Mouse (Mus musculus): ENCODE data around the gene Asrgl1. TPM values are rescaled to one million over a fixed set of nuclear protein-coding genes. Genes with fewer than 3 reads are reported as not detected.

The Asrgl1 gene
- 2.2 TPM for polyA plus RNA-seq (2015; fragmentation: Illumina TruSeq; extraction: RNeasy Lipid Tissue Mini Kit (QIAGEN cat#74804); ENCODE audit: insufficient read depth, low read depth, low replicate concordance)

GRCm38 (mm10) chr19:9135512-9136331, at the start of gene Asrgl1:
TSS of gene Asrgl1 (minus strand) at chr19:9135636.

GRCm38 (mm10) chr19:9087821-9088220, 47.6 kb downstream of the Asrgl1 start, which contains the start of gene Scgb1a1:
TSS of gene Scgb1a1 (minus strand) at chr19:9087958.

Other genes with a start within 250 kb of the Asrgl1 start
- 7.3 TPM for gene 1810009A15Rik, start 246.8 kb downstream of the Asrgl1 start, polyA plus RNA-seq (2015; fragmentation: Illumina TruSeq; extraction: RNeasy Lipid Tissue Mini Kit (QIAGEN cat#74804); ENCODE audit: insufficient read depth, low read depth, low replicate concordance)
- gene Gm49416, start 246.7 kb downstream of the Asrgl1 start, polyA plus RNA-seq (2015; fragmentation: Illumina TruSeq; extraction: RNeasy Lipid Tissue Mini Kit (QIAGEN cat#74804); ENCODE audit: insufficient read depth, low read depth, low replicate concordance): not detected
- 4.9 TPM for gene Ints5, start 242.6 kb downstream of the Asrgl1 start, polyA plus RNA-seq (2015; fragmentation: Illumina TruSeq; extraction: RNeasy Lipid Tissue Mini Kit (QIAGEN cat#74804); ENCODE audit: insufficient read depth, low read depth, low replicate concordance)
- 50.2 TPM for gene Ganab, start 237.6 kb downstream of the Asrgl1 start, polyA plus RNA-seq (2015; fragmentation: Illumina TruSeq; extraction: RNeasy Lipid Tissue Mini Kit (QIAGEN cat#74804); ENCODE audit: insufficient read depth, low read depth, low replicate concordance)
- 18.1 TPM for gene B3gat3, start 215.3 kb downstream of the Asrgl1 start, polyA plus RNA-seq (2015; fragmentation: Illumina TruSeq; extraction: RNeasy Lipid Tissue Mini Kit (QIAGEN cat#74804); ENCODE audit: insufficient read depth, low read depth, low replicate concordance)
- gene Rom1, start 206.3 kb downstream of the Asrgl1 start, polyA plus RNA-seq (2015; fragmentation: Illumina TruSeq; extraction: RNeasy Lipid Tissue Mini Kit (QIAGEN cat#74804); ENCODE audit: insufficient read depth, low read depth, low replicate concordance): 0.74 TPM
- gene Eml3, start 206.1 kb downstream of the Asrgl1 start, polyA plus RNA-seq (2015; fragmentation: Illumina TruSeq; extraction: RNeasy Lipid Tissue Mini Kit (QIAGEN cat#74804); ENCODE audit: insufficient read depth, low read depth, low replicate concordance): 11.7 TPM
- 16.1 TPM for gene Mta2, start 193.8 kb downstream of the Asrgl1 start, polyA plus RNA-seq (2015; fragmentation: Illumina TruSeq; extraction: RNeasy Lipid Tissue Mini Kit (QIAGEN cat#74804); ENCODE audit: insufficient read depth, low read depth, low replicate concordance)
- 7.9 TPM for gene Tut1, start 181.8 kb downstream of the Asrgl1 start, polyA plus RNA-seq (2015; fragmentation: Illumina TruSeq; extraction: RNeasy Lipid Tissue Mini Kit (QIAGEN cat#74804); ENCODE audit: insufficient read depth, low read depth, low replicate concordance)
- 169 TPM for gene Eef1g, start 168.6 kb downstream of the Asrgl1 start, polyA plus RNA-seq (2015; fragmentation: Illumina TruSeq; extraction: RNeasy Lipid Tissue Mini Kit (QIAGEN cat#74804); ENCODE audit: insufficient read depth, low read depth, low replicate concordance)
- gene Ahnak, start 146.4 kb downstream of the Asrgl1 start, polyA plus RNA-seq (2015; fragmentation: Illumina TruSeq; extraction: RNeasy Lipid Tissue Mini Kit (QIAGEN cat#74804); ENCODE audit: insufficient read depth, low read depth, low replicate concordance): 32.2 TPM
- gene Scgb1a1, start 47.7 kb downstream of the Asrgl1 start, polyA plus RNA-seq (2015; fragmentation: Illumina TruSeq; extraction: RNeasy Lipid Tissue Mini Kit (QIAGEN cat#74804); ENCODE audit: insufficient read depth, low read depth, low replicate concordance): 28.0 TPM